Mouse (Mus musculus): Measurements from ENCODE around the gene March10. TPM values are rescaled to one million over a fixed set of nuclear protein-coding genes. Genes with fewer than 3 reads are reported as not detected.

March10 gene
- total and polyA plus RNA-seq, 2 experiments, result not detected

- Histone ChIP-seq H3K4me3 (ENCODE audit: insufficient read depth, low read depth, low read length) (no peak overlapping the region), H3K79me2 (ENCODE audit: control insufficient read depth, insufficient read depth, low read length) (no peaks in the 10 kb centered on the region), H3K27me3 (ENCODE audit: control insufficient read depth, insufficient read depth, low read length) (no peaks in the 10 kb centered on the region; the same call in 1 of the 2 replicates), H3K4me1 (ENCODE audit: control insufficient read depth, insufficient read depth, low read length) (no peaks in the 10 kb centered on the region), H3K27ac (replicated peaks; ENCODE audit: insufficient read depth, low read depth, low read length) (no peak overlapping the region), H3K36me3 (ENCODE audit: control insufficient read depth, insufficient read depth, low read length) (no peaks in the 10 kb centered on the region), H3K9ac (ENCODE audit: low read depth, low read length) (no peak overlapping the region)
- WGBS, result 85% methylated on average over 18 of the region's 18 CpGs
- DNase-seq (ENCODE audit: extremely low read depth, low read depth, low spot score), result no peak
- TF ChIP-seq POLR2A (IDR thresholded peaks at IDR 0.05; ENCODE audit: extremely low read depth, insufficient read depth, low read length), result no peak
- no peak for TF ChIP-seq CTCF (IDR thresholded peaks at IDR 0.05; ENCODE audit: low read depth, low read length)
Measured at GRCm38 (mm10) chr11:105495591-105496270, 39.2 kb upstream of the March10 start.

GRCm38 (mm10) chr11:105494786-105495369 lies 38.3 kb upstream of the March10 start:
- Histone ChIP-seq H3K27me3 (ENCODE audit: control insufficient read depth, insufficient read depth, low read length) (no peaks in the 10 kb centered on the region), H3K36me3 (ENCODE audit: control insufficient read depth, insufficient read depth, low read length) (no peaks in the 10 kb centered on the region), H3K9ac (ENCODE audit: low read depth, low read length) (no peak overlapping the region), H3K4me3 (ENCODE audit: insufficient read depth, low read depth, low read length) (no peak overlapping the region), H3K27ac (replicated peaks; ENCODE audit: insufficient read depth, low read depth, low read length) (no peak overlapping the region), H3K4me1 (ENCODE audit: control insufficient read depth, insufficient read depth, low read length) (no peaks in the 10 kb centered on the region), H3K79me2 (ENCODE audit: control insufficient read depth, insufficient read depth, low read length) (no peaks in the 10 kb centered on the region)
- WGBS, result 89% methylated on average over 6 of the region's 6 CpGs
- DNase-seq (ENCODE audit: extremely low read depth, low read depth, low spot score), result no peak
- TF ChIP-seq POLR2A (IDR thresholded peaks at IDR 0.05; ENCODE audit: extremely low read depth, insufficient read depth, low read length), result no peak
- TF ChIP-seq CTCF (IDR thresholded peaks at IDR 0.05; ENCODE audit: low read depth, low read length), result no peak

- Histone ChIP-seq H3K79me2 (ENCODE audit: control insufficient read depth, insufficient read depth, low read length) (no peaks in the 10 kb centered on the region), H3K4me1 (ENCODE audit: control insufficient read depth, insufficient read depth, low read length) (no peaks in the 10 kb centered on the region), H3K36me3 (ENCODE audit: control insufficient read depth, insufficient read depth, low read length) (no peaks in the 10 kb centered on the region), H3K27ac (replicated peaks; ENCODE audit: insufficient read depth, low read depth, low read length) (no peak overlapping the region), H3K4me3 (ENCODE audit: insufficient read depth, low read depth, low read length) (no peak overlapping the region), H3K9ac (ENCODE audit: low read depth, low read length) (no peak overlapping the region), H3K27me3 (ENCODE audit: control insufficient read depth, insufficient read depth, low read length) (no peaks in the 10 kb centered on the region)
- 63% methylated on average over 4 of the region's 4 CpGs for WGBS
- no peak for TF ChIP-seq CTCF (IDR thresholded peaks at IDR 0.05; ENCODE audit: low read depth, low read length)
- no peak for TF ChIP-seq POLR2A (IDR thresholded peaks at IDR 0.05; ENCODE audit: extremely low read depth, insufficient read depth, low read length)
- no peak for DNase-seq (ENCODE audit: extremely low read depth, low read depth, low spot score)
Measured at GRCm38 (mm10) chr11:105492392-105492791, 35.9 kb upstream of the March10 start.

- 77% methylated on average over 5 of the region's 5 CpGs for WGBS
- no peak for DNase-seq (ENCODE audit: extremely low read depth, low read depth, low spot score)
Measured at GRCm38 (mm10) chr11:105490971-105491370, 34.4 kb upstream of the March10 start.

GRCm38 (mm10) chr11:105485412-105485811 lies 28.9 kb upstream of the March10 start:
- Histone ChIP-seq H3K36me3 (ENCODE audit: control insufficient read depth, insufficient read depth, low read length) (no peaks in the 10 kb centered on the region), H3K79me2 (ENCODE audit: control insufficient read depth, insufficient read depth, low read length) (no peaks in the 10 kb centered on the region), H3K4me1 (ENCODE audit: control insufficient read depth, insufficient read depth, low read length) (no peaks in the 10 kb centered on the region), H3K9ac (ENCODE audit: low read depth, low read length) (no peak overlapping the region), H3K27ac (replicated peaks; ENCODE audit: insufficient read depth, low read depth, low read length) (no peak overlapping the region), H3K4me3 (ENCODE audit: insufficient read depth, low read depth, low read length) (no peak overlapping the region), H3K27me3 (ENCODE audit: control insufficient read depth, insufficient read depth, low read length) (no peaks in the 10 kb centered on the region)
- no peak for TF ChIP-seq POLR2A (IDR thresholded peaks at IDR 0.05; ENCODE audit: extremely low read depth, insufficient read depth, low read length)
- no peak for TF ChIP-seq CTCF (IDR thresholded peaks at IDR 0.05; ENCODE audit: low read depth, low read length)
- no peak for DNase-seq (ENCODE audit: extremely low read depth, low read depth, low spot score)
- 83% methylated on average over 6 of the region's 6 CpGs for WGBS

More at GRCm38 (mm10) chr11:105490971-105491370, 34.4 kb upstream of the March10 start:
- Histone ChIP-seq H3K36me3 (ENCODE audit: control insufficient read depth, insufficient read depth, low read length) (no peaks in the 10 kb centered on the region), H3K4me3 (ENCODE audit: insufficient read depth, low read depth, low read length) (no peak overlapping the region), H3K9ac (ENCODE audit: low read depth, low read length) (no peak overlapping the region), H3K4me1 (ENCODE audit: control insufficient read depth, insufficient read depth, low read length) (no peaks in the 10 kb centered on the region), H3K79me2 (ENCODE audit: control insufficient read depth, insufficient read depth, low read length) (no peaks in the 10 kb centered on the region), H3K27me3 (ENCODE audit: control insufficient read depth, insufficient read depth, low read length) (no peaks in the 10 kb centered on the region), H3K27ac (replicated peaks; ENCODE audit: insufficient read depth, low read depth, low read length) (no peak overlapping the region)
- TF ChIP-seq CTCF (IDR thresholded peaks at IDR 0.05; ENCODE audit: low read depth, low read length), result no peak
- TF ChIP-seq POLR2A (IDR thresholded peaks at IDR 0.05; ENCODE audit: extremely low read depth, insufficient read depth, low read length), result no peak

GRCm38 (mm10) chr11:105484993-105485392 lies 28.5 kb upstream of the March10 start:
- WGBS, result 78% methylated on average over 6 of the region's 6 CpGs
- H3K4me3 ChIP-seq (ENCODE audit: insufficient read depth, low read depth, low read length), result no peak overlapping the region
- no peak overlapping the region for H3K9ac ChIP-seq (ENCODE audit: low read depth, low read length)
- TF ChIP-seq POLR2A (IDR thresholded peaks at IDR 0.05; ENCODE audit: extremely low read depth, insufficient read depth, low read length), result no peak
- TF ChIP-seq CTCF (IDR thresholded peaks at IDR 0.05; ENCODE audit: low read depth, low read length), result no peak
- no peaks in the 10 kb centered on the region for H3K36me3 ChIP-seq (ENCODE audit: control insufficient read depth, insufficient read depth, low read length)
- H3K79me2 ChIP-seq (ENCODE audit: control insufficient read depth, insufficient read depth, low read length), result no peaks in the 10 kb centered on the region
- H3K27ac ChIP-seq (replicated peaks; ENCODE audit: insufficient read depth, low read depth, low read length), result no peak overlapping the region
- no peaks in the 10 kb centered on the region for H3K4me1 ChIP-seq (ENCODE audit: control insufficient read depth, insufficient read depth, low read length)
- no peaks in the 10 kb centered on the region for H3K27me3 ChIP-seq (ENCODE audit: control insufficient read depth, insufficient read depth, low read length)
- no peak for DNase-seq (ENCODE audit: extremely low read depth, low read depth, low spot score)

Measured in liver, adult 2 months (tissue).